Mouse (Mus musculus) CH12.LX (cell line): ENCODE results near the gene LTO1. TPM values are rescaled to one million over a fixed set of nuclear protein-coding genes. Genes with fewer than 3 reads are reported as not detected.

Experiments used
- DNase-seq: peaks from one replicate; pipeline ENCODE4 v3.0.0-alpha.2; 2013; ENCODE audit errors: extremely low read depth
- H3K27ac ChIP-seq: 2 replicates; pipeline ENCODE4 v1.5.1; 2012; ENCODE audit warnings: low read depth, mild to moderate bottlenecking, control low read depth, moderate library complexity; ENCODE audit not compliant: insufficient read depth
- H3K27me3 ChIP-seq: replicated peaks from 2 replicates; pipeline ENCODE3; 2012; ENCODE audit warnings: inconsistent platforms
- H3K36me3 ChIP-seq, 2 experiments: replicated peaks in 1 of 2; 2 replicates each; pipeline versions ENCODE3 to v1.6.1; 2012; ENCODE audit warnings: inconsistent platforms in 1 of 2, low read length in 1 of 2, mild to moderate bottlenecking in 1 of 2, mixed read lengths in 1 of 2, moderate library complexity in 1 of 2; ENCODE audit not compliant: control insufficient read depth in 1 of 2, insufficient read depth in 1 of 2
- H3K4me1 ChIP-seq, 2 experiments: 2 replicates each; pipeline ENCODE4 v1.6.1; 2012; ENCODE audit warnings: inconsistent platforms in 1 of 2, moderate library complexity in 1 of 2; ENCODE audit not compliant: insufficient read depth in 2 of 2, control insufficient read depth in 1 of 2
- H3K4me2 ChIP-seq: 2 replicates; pipeline ENCODE4 v1.6.1; 2012; ENCODE audit warnings: low read depth, mild to moderate bottlenecking, control low read depth; ENCODE audit not compliant: poor library complexity, insufficient read depth, severe bottlenecking
- H3K4me3 ChIP-seq, 3 experiments: fragments of 150-350 bp in 1 of 3; sonication (generic) in 1 of 3; replicated peaks in 1 of 3; 2 replicates each; pipeline versions ENCODE3 to v1.5.1; 2011 to 2012; ENCODE audit warnings: low read depth in 2 of 3, low read length in 2 of 3, mild to moderate bottlenecking in 2 of 3, moderate library complexity in 2 of 3, control low read depth in 1 of 3, improper control_type of control experiment in 1 of 3, inconsistent platforms in 1 of 3, mixed read lengths in 1 of 3; ENCODE audit not compliant: poor library complexity in 1 of 3
- H3K79me2 ChIP-seq: replicated peaks from 2 replicates; pipeline ENCODE4 v1.6.1; 2012; ENCODE audit warnings: mild to moderate bottlenecking, moderate library complexity; ENCODE audit not compliant: control insufficient read depth, poor library complexity, insufficient read depth, severe bottlenecking; ENCODE audit errors: extremely low read depth
- H3K9ac ChIP-seq: 2 replicates; pipeline ENCODE4 v1.6.1; 2012; ENCODE audit warnings: low read depth, mild to moderate bottlenecking, control low read depth, moderate library complexity; ENCODE audit not compliant: insufficient read depth
- H3K9me3 ChIP-seq: replicated peaks from 2 replicates; pipeline ENCODE3; 2012; ENCODE audit warnings: low read length, inconsistent platforms, mixed read lengths
- BHLHE40 ChIP-seq: IDR thresholded peaks from 2 replicates; pipeline ENCODE4 v1.6.1; 2011; ENCODE audit warnings: mild to moderate bottlenecking, low read depth, low read length, improper control_type of control experiment
- CTCF ChIP-seq, 2 experiments: IDR thresholded peaks in 1 of 2; conservative IDR thresholded peaks in 1 of 2; 2 replicates each; pipeline ENCODE4 v1.5.1; 2011 to 2012; ENCODE audit warnings: low read depth in 2 of 2, low read length in 2 of 2, improper control_type of control experiment in 1 of 2, inconsistent platforms in 1 of 2, mild to moderate bottlenecking in 1 of 2, moderate library complexity in 1 of 2
- ELF1 ChIP-seq: IDR thresholded peaks from 2 replicates; pipeline ENCODE4 v1.6.1; 2014; ENCODE audit warnings: low read depth, mild to moderate bottlenecking, inconsistent platforms, low read length, improper control_type of control experiment
- EP300 ChIP-seq: IDR thresholded peaks from 2 replicates; pipeline ENCODE4 v1.6.1; 2011; ENCODE audit warnings: low read length, improper control_type of control experiment
- IRF4 ChIP-seq: IDR thresholded peaks from 2 replicates; pipeline ENCODE4 v1.6.1; 2014; ENCODE audit warnings: low read depth, mild to moderate bottlenecking, inconsistent platforms, low read length, improper control_type of control experiment
- JUND ChIP-seq: conservative IDR thresholded peaks from 2 replicates; pipeline ENCODE4 v1.6.1; 2011; ENCODE audit warnings: low read depth, low read length, improper control_type of control experiment
- KAT2A ChIP-seq: IDR thresholded peaks from 2 replicates; pipeline ENCODE4 v1.6.1; 2012; ENCODE audit warnings: low read length, improper control_type of control experiment, inconsistent platforms; ENCODE audit not compliant: insufficient replicate concordance
- MAFK ChIP-seq: IDR thresholded peaks from 2 replicates; pipeline ENCODE4 v1.6.1; 2011; ENCODE audit warnings: low read length, improper control_type of control experiment; ENCODE audit not compliant: insufficient replicate concordance
- MAX ChIP-seq: IDR thresholded peaks from 2 replicates; pipeline ENCODE4 v1.6.1; 2011; ENCODE audit warnings: low read length, improper control_type of control experiment
- MEF2A ChIP-seq: IDR thresholded peaks from 2 replicates; pipeline ENCODE4 v1.6.1; 2014; ENCODE audit warnings: low read depth, mild to moderate bottlenecking, inconsistent platforms, low read length, improper control_type of control experiment, borderline replicate concordance
- MYC ChIP-seq: IDR thresholded peaks from 2 replicates; pipeline ENCODE4 v1.6.1; 2011; ENCODE audit warnings: low read depth, mild to moderate bottlenecking, improper control_type of control experiment, low read length
- NELFE ChIP-seq: IDR thresholded peaks from 2 replicates; pipeline ENCODE4 v1.6.1; 2011; ENCODE audit warnings: low read depth, low read length, improper control_type of control experiment
- POLR2AphosphoS2 ChIP-seq: IDR thresholded peaks from 2 replicates; pipeline ENCODE4 v1.6.1; 2011; ENCODE audit warnings: low read depth, low read length, improper control_type of control experiment
- RAD21 ChIP-seq: IDR thresholded peaks from 2 replicates; pipeline ENCODE4 v1.6.1; 2011; ENCODE audit warnings: low read depth, mild to moderate bottlenecking, low read length, improper control_type of control experiment, moderate library complexity
- SIN3A ChIP-seq: IDR thresholded peaks from 2 replicates; pipeline ENCODE4 v1.6.1; 2012; ENCODE audit warnings: low read length, improper control_type of control experiment, inconsistent platforms
- TBP ChIP-seq: conservative IDR thresholded peaks from 2 replicates; pipeline ENCODE4 v1.6.1; 2011; ENCODE audit warnings: low read depth, low read length, improper control_type of control experiment
- TCF12 ChIP-seq: IDR thresholded peaks from 2 replicates; pipeline ENCODE4 v1.6.1; 2014; ENCODE audit warnings: low read depth, mild to moderate bottlenecking, inconsistent platforms, low read length, improper control_type of control experiment
- UBTF ChIP-seq: IDR thresholded peaks from 2 replicates; pipeline ENCODE4 v1.6.1; 2012; ENCODE audit warnings: low read depth, mild to moderate bottlenecking, inconsistent platforms, low read length, improper control_type of control experiment, moderate library complexity
- USF1 ChIP-seq: IDR thresholded peaks from 2 replicates; pipeline ENCODE4 v1.6.1; 2014; ENCODE audit warnings: low read depth, mild to moderate bottlenecking, inconsistent platforms, low read length, improper control_type of control experiment
- USF2 ChIP-seq: conservative IDR thresholded peaks from 2 replicates; pipeline ENCODE4 v1.6.1; 2011; ENCODE audit warnings: low read depth, low read length, improper control_type of control experiment
- ZKSCAN1 ChIP-seq: IDR thresholded peaks from 2 replicates; pipeline ENCODE4 v1.6.1; 2012; ENCODE audit warnings: low read depth, inconsistent platforms, low read length, improper control_type of control experiment, borderline replicate concordance
- ZNF384 ChIP-seq: IDR thresholded peaks from 2 replicates; pipeline ENCODE4 v1.6.1; 2012; ENCODE audit warnings: low read depth, low read length, improper control_type of control experiment, inconsistent platforms
- dilution Hi-C: fragments of 300-500 bp; cut with MboI; formaldehyde crosslinking; loops from 2 replicates; pipeline ENCODE4 v1.14.3; 2020; ENCODE audit warnings: low sequenced_read_pairs; ENCODE audit not compliant: extremely low pct_unique_long_range_greater_than_20kb, extremely low pct_ligation_motif_present
- in situ Hi-C: fragments of 300-500 bp; cut with MboI; formaldehyde crosslinking; loops from 3 replicates; pipeline ENCODE4 v1.14.3; 2019; ENCODE audit warnings: low sequenced_read_pairs, low pct_ligation_motif_present, low pct_unique_long_range_greater_than_20kb, mixed read lengths
- polyA plus RNA-seq: library from polyadenylated mRNA; unstranded; fragments of >175 nt; gene quantifications from 2 replicates; pipeline ENCODE4 v1.2.1, GENCODE M21; 2012; ENCODE audit warnings: low read depth; ENCODE audit not compliant: insufficient read length
- total RNA-seq, 2 experiments: library from RNA; depleted of rRNA; stranded (reverse); fragments of 300-350 nt in 1 of 2; fragments of >200 nt in 1 of 2; gene quantifications; 2 replicates each; pipeline ENCODE4 v1.2.3; 2012 to 2014

Gene LTO1
- total and polyA plus RNA-seq, 3 experiments: 4.0 to 10.7 (median 8.5) TPM

DNA sequence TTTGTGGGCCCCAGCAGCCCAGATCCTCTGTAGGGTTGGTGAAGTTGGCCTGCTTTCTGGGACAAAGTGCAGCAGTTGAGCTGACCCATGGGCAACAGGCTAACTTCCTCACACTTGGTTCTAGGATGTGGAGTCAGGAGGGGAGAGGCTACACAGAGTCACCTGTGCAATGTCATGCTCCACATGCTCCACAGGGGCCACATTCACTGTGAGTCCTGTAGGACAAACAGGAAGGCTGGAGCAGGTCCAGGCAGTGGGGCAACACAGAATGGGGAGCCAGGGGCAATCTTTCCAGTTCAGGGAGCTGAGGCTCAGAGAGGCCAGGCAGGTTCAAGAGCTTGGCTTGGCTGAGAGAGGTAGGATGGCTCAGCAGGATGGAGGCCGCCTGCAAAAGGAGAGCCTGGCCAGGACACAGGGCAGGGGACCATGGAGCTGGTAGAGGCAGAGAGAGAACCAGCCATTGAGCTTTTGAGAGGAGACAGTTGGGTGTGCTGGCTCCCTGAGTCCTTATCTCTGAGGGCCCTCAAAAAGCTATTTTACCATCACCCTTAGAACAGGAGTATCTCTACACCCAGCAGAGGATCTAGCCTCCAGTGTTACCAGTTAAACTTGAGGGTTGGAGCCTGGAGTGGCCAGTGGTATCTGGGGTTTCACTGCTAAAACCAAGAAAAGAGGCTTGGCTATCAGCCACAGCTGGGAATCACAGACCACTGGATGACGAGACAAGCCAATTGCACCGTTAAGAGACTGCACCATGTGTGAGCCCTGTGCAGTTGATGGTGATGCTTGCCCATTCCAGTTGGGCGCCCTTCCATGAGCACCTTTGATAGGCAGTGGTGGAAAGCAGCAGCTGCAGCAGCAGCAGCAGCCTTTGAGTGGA lies 13.3 kb downstream of the LTO1 start:
- Histone ChIP-seq H3K79me2 (no peaks in the 10 kb centered on the region), H3K4me2 (no peak overlapping the region), H3K4me3 (no peak overlapping the region), H3K27me3 (no peaks in the 10 kb centered on the region), H3K27ac (no peak overlapping the region), H3K4me1 (peaks cover 2 to 11% of the 10 kb centered on the region in 2 experiments; a peak in 3 of 4 replicates), H3K36me3 (peaks cover 0 to 52% of the 10 kb centered on the region in 2 experiments), H3K9me3 (no peaks in the 10 kb centered on the region), H3K9ac (no peak overlapping the region)
- dilution Hi-C loops: no loop called here
- TF ChIP-seq ZKSCAN1 (no peak), MEF2A (no peak), ELF1 (no peak), ZNF384 (no peak), SIN3A (no peak), TCF12 (no peak), UBTF (no peak), CTCF (conservative IDR thresholded peaks at IDR 0.05 in 1 of 2, IDR thresholded peaks at IDR 0.05 in 1 of 2; ENCODE audit: low read depth in 2 of 2, low read length in 2 of 2) (no peak), USF1 (no peak), MAFK (no peak), BHLHE40 (no peak), KAT2A (no peak), MAX (no peak), EP300 (no peak), IRF4 (no peak), MYC (no peak), TBP (no peak)
- in situ Hi-C loops: no loop called here
- DNase-seq: no peak

- Histone ChIP-seq H3K9ac (no peak overlapping the region), H3K27ac (no peak overlapping the region), H3K36me3 (peaks cover 0 to 47% of the 10 kb centered on the region in 2 experiments), H3K4me3 (no peak overlapping the region), H3K4me2 (no peak overlapping the region), H3K27me3 (no peaks in the 10 kb centered on the region), H3K9me3 (no peaks in the 10 kb centered on the region), H3K4me1 (peaks cover 2 to 13% of the 10 kb centered on the region in 2 experiments; a peak in 3 of 4 replicates), H3K79me2 (no peaks in the 10 kb centered on the region)
- no peak for DNase-seq
- TF ChIP-seq USF2 (no peak), EP300 (no peak), RAD21 (no peak), MAFK (no peak), SIN3A (no peak), ZNF384 (no peak), JUND (no peak), MAX (no peak), BHLHE40 (no peak), POLR2AphosphoS2 (no peak), UBTF (no peak), NELFE (no peak)
- dilution Hi-C loops: no loop called here
- in situ Hi-C loops: no loop called here
Observed at GRCm38 (mm10) chr7:144928889-144929210, 13.9 kb downstream of the LTO1 start.
